Mouse (Mus musculus) testis, postnatal 10 days (tissue): ENCODE measurements around the gene Rbp7.
A peak's percentile ranks its signal among the peaks of the same experiment; 100 is the strongest.
"Not testable (repeated sequence)": the region's sequence is repeated elsewhere in the genome, so short reads cannot be mapped to it uniquely, and the experiment has no call there.

Experiments used
- DNase-seq: peaks from one replicate; pipeline ENCODE4 v3.0.0; 2021; ENCODE audit warnings: low spot score

Rbp7 gene

GRCm38 (mm10) chr4:149457163-149457562, 2.4 kb upstream of the Rbp7 start:
- DNase-seq, result not testable (repeated sequence)

- DNase-seq, result peak; percentile 56
Observed at GRCm38 (mm10) chr4:149454263-149454662, 515 bp downstream of the Rbp7 start.

GRCm38 (mm10) chr4:149453656-149454055, 1.1 kb downstream of the Rbp7 start:
- peak; percentile 65 for DNase-seq

GRCm38 (mm10) chr4:149450636-149451035, 4.1 kb downstream of the Rbp7 start:
- DNase-seq, result peak; percentile 41

GRCm38 (mm10) chr4:149446309-149446708, 8.5 kb downstream of the Rbp7 start:
- no peak for DNase-seq

- peak; percentile 83 for DNase-seq
Observed at GRCm38 (mm10) chr4:149445868-149446267, 8.9 kb downstream of the Rbp7 start.

- DNase-seq, result peak; percentile 90
Observed at GRCm38 (mm10) chr4:149444964-149445701, 9.6 kb downstream of the Rbp7 start.

- no peak for DNase-seq
Observed at GRCm38 (mm10) chr4:149444465-149444864, 10.3 kb downstream of the Rbp7 start.

- no peak for DNase-seq
Observed at GRCm38 (mm10) chr4:149442436-149442835, 12.3 kb downstream of the Rbp7 start.

- no peak for DNase-seq
Observed at GRCm38 (mm10) chr4:149440576-149440975, 14.2 kb downstream of the Rbp7 start.

- not testable (repeated sequence) for DNase-seq
Observed at GRCm38 (mm10) chr4:149431887-149432286, 22.9 kb downstream of the Rbp7 start.

GRCm38 (mm10) chr4:149429592-149429991, 25.2 kb downstream of the Rbp7 start:
- no peak for DNase-seq

- peak; percentile 99 for DNase-seq
Observed at GRCm38 (mm10) chr4:149426325-149427199, 28.2 kb downstream of the Rbp7 start, which contains the start of gene Ube4b. Gene Ube4b (minus strand): TSS chr4:149426749.

GRCm38 (mm10) chr4:149425801-149426292, 28.9 kb downstream of the Rbp7 start:
- peak; percentile 60 for DNase-seq

- DNase-seq, result no peak
Observed at GRCm38 (mm10) chr4:149424755-149425154, 30.0 kb downstream of the Rbp7 start.

GRCm38 (mm10) chr4:149417854-149418365, 36.9 kb downstream of the Rbp7 start:
- no peak for DNase-seq

- DNase-seq, result no peak
Observed at GRCm38 (mm10) chr4:149416986-149417385, 37.8 kb downstream of the Rbp7 start.

GRCm38 (mm10) chr4:149416417-149416816, 38.4 kb downstream of the Rbp7 start:
- no peak for DNase-seq

- DNase-seq, result no peak
Observed at GRCm38 (mm10) chr4:149415651-149416169, 39.1 kb downstream of the Rbp7 start.

GRCm38 (mm10) chr4:149414259-149414658, 40.5 kb downstream of the Rbp7 start:
- no peak for DNase-seq

GRCm38 (mm10) chr4:149409759-149410158, 45.0 kb downstream of the Rbp7 start:
- no peak for DNase-seq

- DNase-seq, result no peak
Observed at GRCm38 (mm10) chr4:149408331-149408730, 46.4 kb downstream of the Rbp7 start.
